Mouse (Mus musculus) E14TG2a.4 (cell line): Measurements from ENCODE around the gene Tceanc.

Experiments used
- CTCF ChIP-seq: conservative IDR thresholded peaks from 2 replicates; pipeline ENCODE4 v1.5.1; 2014; ENCODE audit warnings: low read length
- NANOG ChIP-seq: IDR thresholded peaks from 2 replicates; pipeline ENCODE4 v1.6.1; 2014; ENCODE audit warnings: borderline replicate concordance, low read length, mixed read lengths

- TF ChIP-seq CTCF (no peak), NANOG (no peak)
Measured at GRCm38 (mm10) chrX:166499496-166500190, 18.7 kb downstream of the Tceanc start.
